Mouse (Mus musculus) spleen, postnatal 10 days (tissue): ENCODE measurements around the gene Mcam.

Experiments used
- DNase-seq, 2 experiments: peaks; one replicate each; pipeline ENCODE4 v3.0.0; 2021 to 2022; ENCODE audit warnings: low spot score in 2 of 2

Gene Mcam

GRCm38 (mm10) chr9:44134851-44135730, 822 bp downstream of the Mcam start:
- peak in 1 of 2 experiments; percentile 37 for DNase-seq

DNA sequence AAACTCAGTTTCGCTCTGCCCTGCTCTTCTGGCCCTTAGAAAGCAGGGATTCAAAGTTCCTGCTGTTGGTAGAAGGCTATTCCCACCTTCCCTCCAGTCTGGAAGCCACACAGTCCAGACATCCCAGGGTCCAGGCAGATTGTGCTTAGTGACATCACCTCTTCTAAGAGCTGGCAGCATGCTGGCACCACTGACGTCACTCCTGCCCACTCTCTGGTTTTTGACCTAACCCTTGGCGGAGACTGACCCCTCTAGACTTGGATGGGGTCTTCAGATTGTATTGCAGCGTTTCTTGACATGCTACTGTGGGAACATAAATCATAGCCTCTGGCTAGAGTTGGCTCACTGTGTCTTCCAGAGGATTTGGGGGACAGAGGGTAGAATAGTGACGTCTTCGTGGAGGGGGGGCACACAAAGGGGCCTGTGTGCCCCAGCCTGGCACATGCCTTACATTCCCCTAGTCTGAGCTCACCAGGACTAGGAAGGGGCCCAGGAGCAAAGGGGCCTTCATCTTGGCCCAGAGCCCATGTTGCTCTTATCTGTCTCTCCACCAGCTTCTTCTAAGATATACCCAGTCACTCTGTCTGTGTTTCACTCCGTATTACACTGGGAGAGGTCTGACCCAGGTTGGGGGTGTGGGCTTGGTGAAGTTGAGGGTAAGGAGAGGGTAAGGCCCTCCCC, 1.6 kb downstream of the Mcam start:
- DNase-seq = no peak

GRCm38 (mm10) chr9:44137846-44138245, 3.6 kb downstream of the Mcam start:
- no peak for DNase-seq

- no peak for DNase-seq
These were observed 7.7 kb downstream of the Mcam start for GRCm38 (mm10) chr9:44141951-44142350.

GRCm38 (mm10) chr9:44143421-44143820, 9.2 kb downstream of the Mcam start:
- no peak for DNase-seq

DNA sequence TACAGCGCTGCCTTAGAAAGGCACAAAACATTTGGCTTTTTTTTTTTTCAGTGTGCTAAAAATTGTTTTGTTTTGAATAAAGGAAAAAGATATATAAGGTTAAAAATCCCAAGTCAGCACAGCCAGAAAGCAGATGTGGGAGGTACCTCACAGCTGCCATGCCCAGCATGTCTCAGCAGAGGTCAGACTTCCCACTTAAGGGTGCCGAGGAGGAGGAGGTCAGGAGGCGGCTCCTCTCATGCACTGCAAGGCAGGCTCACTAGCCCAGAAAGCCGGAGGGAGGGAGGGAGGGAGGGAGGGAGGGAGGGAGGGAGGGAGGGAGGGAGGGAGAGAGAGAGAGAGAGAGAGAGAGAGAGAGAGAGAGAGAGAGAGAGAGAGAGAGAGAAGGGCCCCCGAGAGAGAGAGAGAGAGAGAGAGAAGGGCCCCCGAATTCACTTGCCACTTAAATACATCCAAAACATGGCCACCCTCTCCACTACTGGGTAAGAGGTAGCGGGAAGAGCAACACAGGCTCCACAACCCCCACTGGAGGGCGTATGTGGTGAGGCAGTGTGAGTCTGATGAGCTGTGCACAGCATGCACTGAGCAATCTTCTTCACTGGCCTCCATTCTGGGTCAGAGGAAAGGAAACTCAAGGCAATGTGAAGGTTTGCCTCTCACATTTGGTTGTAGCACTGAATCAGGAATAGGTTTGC, 9.9 kb downstream of the Mcam start:
- no peak for DNase-seq

- DNase-seq = no peak
These were observed 10.4 kb downstream of the Mcam start for GRCm38 (mm10) chr9:44144718-44145060.

DNA sequence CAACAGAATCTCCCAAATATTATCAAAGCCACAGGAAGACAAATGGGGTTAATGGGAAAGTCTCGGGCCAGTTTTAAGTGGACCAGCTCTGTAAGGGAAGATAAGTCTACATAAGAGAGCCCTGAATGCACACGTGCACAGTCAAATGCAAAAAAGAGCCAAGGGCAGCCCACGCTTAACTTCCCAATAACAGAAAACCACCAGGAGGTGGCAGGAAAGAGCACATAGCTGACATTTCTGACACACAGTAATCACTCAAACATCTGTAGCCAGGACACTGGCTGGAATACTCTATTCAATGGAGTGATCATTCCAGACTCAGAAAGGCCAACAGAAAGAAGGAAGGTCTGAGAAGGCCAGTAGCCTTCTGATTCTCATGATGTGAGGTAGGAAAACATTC, 13.0 kb downstream of the Mcam start:
- DNase-seq = no peak

GRCm38 (mm10) chr9:44159886-44160285, 25.6 kb downstream of the Mcam start:
- no peak for DNase-seq

DNA sequence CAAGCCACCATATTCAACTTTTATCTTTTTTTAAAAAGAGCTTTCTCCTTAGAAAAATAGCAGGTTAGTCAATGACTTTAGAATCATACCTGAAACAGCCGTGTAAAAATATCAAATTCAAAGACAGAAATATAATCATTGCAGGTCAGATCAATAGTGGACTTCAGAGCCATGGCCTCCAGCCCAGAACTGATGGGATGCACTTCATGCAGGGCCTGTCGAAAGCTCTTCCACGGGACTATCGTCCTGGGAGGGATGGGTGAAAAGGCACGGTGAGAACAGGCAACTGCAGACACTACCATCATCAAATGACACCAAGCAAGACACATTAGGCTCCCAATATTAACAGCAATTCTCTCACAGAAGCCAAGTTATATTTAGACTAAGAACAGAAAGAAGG, 34.7 kb downstream of the Mcam start:
- DNase-seq = no peak

DNA sequence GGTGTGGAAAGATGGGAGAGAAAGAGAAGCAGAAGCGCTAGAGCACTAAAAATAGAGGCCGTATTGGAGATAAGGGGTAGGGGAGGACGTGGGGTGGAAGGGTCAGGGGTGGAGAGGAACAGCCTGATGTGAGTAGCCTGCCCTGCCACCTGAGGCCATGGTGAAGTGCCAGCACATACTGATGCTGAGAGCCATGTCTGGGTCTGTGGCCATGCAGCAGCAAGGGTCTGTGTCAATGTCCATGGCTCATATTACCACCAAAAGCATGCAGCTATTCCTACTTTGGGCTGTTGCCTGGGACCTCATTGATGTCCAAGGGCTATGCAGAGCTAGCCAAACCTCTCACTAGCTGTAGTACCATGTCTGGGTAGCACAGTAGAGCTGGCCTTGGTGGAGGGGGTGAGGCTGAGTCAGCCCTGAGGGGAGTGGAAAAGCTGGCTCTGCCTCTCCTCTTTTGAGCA, 36.5 kb downstream of the Mcam start:
- no peak for DNase-seq

DNA sequence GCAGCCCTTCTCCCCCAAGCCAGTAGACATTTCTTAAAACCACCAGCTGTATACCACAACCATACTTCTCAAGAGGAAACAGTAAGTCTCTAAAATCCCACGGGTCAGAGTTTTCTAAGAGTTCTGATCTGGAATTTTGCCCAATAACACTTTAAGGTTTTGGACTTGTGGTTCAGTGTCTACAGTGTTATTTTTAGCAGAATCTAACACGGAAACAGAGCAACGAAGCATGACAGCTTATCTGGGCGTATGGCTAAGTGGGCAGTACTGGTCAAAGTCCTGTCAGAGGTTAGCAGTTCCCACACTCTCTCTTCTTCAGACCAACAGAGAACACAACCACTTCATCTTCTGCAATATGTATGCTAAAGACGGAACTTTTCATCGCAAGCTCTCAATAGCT, 41.3 kb downstream of the Mcam start:
- DNase-seq = no peak

- no peak for DNase-seq
These were observed 41.7 kb downstream of the Mcam start for GRCm38 (mm10) chr9:44175957-44176356.

DNA sequence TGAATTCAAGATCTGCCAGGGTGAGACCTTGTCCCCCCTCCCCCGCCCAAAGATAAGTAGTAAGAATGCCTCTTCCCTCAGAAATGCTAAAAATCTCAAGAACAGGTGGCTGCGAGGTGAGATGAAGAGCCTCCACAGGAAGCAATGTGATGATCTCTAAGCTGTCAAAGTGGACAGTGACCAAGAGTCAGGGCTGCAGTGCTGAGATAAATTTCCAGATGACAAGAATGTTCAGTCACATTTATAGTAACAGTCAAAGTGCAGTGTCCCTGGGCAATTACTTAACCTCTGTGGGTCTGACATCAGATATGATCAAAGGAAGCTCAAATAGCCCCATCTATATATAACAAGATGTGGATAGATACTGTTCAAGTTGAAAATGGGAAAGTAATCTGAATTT, 43.1 kb downstream of the Mcam start:
- no peak for DNase-seq

- peak in 1 of 2 experiments; percentile 52 for DNase-seq
These were observed 44.1 kb downstream of the Mcam start for GRCm38 (mm10) chr9:44178389-44178788.

DNA sequence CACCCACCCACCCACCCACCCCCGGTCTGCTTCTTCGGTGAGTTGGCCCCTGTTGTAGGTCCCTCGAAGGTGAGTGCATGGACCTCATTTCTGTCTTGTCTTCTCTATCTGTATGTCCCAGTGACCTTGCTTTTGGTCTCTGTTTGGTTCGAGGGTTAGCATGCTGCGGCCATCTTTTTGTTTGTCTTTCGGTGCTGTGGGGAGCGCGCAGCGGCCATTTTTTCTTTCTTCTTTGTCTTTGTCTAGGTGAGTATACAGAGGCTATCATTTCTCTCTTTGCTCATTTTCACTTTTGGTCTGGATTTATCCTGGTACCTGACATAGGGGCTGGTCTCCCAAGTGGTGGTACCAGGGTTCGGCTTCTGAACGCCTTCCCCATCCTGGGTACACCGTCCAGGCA, 44.5 kb downstream of the Mcam start:
- DNase-seq = no peak

- DNase-seq = no peak
These were observed 47.3 kb downstream of the Mcam start for GRCm38 (mm10) chr9:44181537-44181936.

DNA sequence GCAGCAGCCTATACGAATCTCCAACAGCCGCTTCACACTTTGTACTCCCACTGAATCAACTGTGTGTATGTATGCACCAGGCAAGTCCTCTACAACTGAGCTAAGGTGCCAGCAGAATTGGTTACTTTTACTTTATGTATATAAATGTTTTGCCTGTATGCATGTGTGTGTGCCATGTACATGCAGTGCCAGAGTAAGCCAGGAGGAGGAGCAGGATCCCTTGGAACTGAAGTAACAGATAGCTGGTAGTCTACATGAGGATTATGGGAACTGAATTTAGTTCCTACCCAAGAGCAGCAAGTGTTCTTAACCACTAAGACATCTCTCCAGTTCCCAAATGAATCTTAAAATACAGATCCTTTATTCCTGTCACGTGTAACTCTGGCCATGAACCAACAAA, 48.0 kb downstream of the Mcam start:
- DNase-seq = peak; percentile 17 to 68

DNA sequence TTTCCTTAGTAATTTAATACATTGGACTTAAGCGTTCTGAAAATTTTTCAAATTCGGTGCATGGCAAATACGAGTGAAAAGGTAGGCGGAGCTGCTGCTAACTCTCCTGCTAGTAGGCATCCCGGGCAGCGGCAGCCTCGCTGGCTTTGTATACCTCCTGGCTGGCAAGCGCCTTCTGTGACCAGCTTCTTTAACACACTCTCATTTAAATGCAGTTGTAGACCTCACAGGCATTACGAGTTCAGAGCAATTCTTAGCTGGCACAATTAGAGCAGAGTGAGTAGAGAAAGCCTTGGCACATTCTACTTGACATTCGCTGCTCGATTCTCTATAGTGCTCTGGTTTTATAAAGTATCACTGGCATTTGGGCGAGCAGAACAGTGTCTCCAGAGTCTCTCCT, 54.0 kb downstream of the Mcam start:
- no peak for DNase-seq

- no peak for DNase-seq
These were observed 56.9 kb downstream of the Mcam start for GRCm38 (mm10) chr9:44191166-44191565.

GRCm38 (mm10) chr9:44192312-44192711, 58.0 kb downstream of the Mcam start:
- DNase-seq = no peak
